Mouse (Mus musculus) lung, postnatal 36 days (tissue): ENCODE data around the gene Sema4g.
"Not testable (repeated sequence)": the region's sequence is repeated elsewhere in the genome, so short reads cannot be mapped to it uniquely, and the experiment has no call there.

Experiments
- DNase-seq: peaks from one replicate; pipeline ENCODE4 v3.0.0; 2022; ENCODE audit warnings: mixed read lengths

Gene Sema4g

DNA sequence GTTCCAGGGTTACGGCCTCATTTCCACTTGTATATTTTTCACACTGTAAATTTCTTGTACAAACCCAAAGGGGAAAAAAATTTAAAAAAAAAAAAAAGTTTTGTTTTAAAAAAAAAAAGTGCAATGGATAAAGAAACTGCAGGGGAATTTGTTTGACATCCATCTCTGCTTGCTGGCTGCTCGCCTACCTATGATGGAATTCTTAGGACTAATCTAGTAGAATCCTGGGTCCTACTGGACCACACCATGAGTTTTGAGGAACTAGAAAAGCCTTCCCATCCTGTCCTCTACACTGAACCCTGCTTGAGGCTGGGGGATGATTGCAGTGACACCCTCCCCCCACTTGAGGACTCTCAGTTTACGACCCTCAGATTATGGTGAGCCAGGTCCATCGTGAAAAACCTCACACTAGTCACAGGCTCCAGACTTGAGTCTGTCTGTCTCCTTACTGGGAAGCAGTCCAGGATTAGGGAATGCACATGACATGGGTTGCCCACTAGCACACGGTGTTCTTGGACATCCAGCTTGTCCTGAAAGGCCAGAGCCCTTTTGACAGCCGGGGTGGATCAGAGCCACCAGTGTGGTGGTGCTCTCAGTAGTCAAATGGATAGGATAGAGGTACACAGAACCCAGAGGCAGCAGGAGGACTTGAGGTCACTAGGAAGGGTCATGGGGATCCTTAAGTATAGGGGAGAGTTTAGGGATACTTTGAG is 38.2 kb downstream of the Sema4g start:
- no peak for DNase-seq

DNA sequence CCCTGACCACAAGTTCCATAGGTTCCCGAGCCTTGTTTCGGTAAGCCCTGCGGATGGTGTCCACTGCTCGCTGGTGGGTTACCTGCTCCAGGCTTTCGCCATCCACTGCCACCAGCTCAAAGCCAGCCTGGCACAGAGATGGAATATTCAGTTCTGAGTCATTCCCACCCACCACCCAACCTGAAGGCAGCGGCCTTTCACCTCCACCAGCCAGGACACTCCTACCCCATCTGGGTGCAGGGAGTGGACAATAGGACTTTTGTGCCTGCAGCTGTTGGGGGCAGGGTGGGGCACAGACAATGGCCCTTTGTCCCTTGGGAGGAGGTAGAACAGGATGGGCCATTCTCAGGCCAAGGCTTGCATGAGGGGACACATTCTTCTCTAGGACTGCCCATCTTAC is 38.9 kb downstream of the Sema4g start:
- DNase-seq = no peak

DNA sequence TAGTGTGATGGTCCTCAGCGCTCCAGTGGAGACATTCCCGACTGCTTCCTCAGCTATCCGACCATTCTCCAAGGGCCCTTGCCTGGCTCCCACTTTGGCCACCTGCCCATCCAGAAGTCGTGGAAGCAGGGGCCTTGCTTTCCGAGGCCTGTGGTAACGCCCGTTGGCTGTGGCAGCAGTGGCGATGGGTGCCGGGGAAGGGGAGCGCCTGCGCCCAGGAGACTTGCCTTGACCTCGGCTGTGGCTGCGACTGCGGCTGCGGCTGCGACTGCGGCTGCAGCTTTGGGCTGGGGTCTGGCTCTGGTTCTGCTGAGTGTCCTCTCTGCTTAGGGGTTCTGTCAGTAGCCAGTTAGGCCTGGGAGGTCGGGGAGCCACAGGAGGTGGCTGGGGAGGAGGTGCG is 39.8 kb downstream of the Sema4g start:
- no peak for DNase-seq

DNA sequence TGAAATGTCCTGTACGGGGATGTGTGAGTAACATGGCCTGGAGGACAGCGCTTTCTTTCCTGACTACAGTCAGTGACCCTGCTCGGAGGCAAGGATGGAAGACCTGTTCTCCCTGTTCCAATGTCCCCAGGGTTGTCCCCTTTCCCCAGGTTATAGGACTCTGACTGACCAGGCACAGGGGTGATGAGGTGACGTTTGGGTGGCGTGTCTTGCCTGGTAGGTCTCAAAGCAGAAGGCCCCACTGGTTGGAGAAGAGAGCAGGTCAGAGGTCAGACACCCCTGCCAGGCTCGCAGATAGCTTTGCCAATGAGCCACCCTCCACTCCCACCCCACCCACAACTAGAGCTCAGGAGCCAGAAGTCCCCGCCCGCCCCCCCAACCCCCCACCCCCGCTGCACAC is 40.7 kb downstream of the Sema4g start:
- DNase-seq = no peak

DNA sequence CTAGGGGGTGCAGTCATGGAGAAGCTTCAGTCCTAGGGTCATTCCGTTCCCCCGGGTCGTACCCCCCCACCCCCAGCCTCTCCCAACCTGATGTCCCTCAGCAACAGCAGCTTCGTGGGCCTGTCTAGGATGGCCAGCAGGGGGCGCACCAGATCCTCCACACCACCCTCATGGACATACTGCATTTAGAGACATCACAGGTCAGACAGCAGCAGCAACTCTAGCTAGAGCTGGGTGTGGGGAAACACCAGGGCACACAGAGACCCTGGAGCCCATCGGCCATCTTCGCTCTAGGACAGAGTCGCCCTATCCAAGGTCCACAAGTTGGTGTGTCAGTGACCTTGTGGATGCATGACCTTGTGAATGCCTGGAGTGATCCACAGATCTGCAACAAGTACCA is 41.2 kb downstream of the Sema4g start:
- DNase-seq = peak; percentile 80

DNA sequence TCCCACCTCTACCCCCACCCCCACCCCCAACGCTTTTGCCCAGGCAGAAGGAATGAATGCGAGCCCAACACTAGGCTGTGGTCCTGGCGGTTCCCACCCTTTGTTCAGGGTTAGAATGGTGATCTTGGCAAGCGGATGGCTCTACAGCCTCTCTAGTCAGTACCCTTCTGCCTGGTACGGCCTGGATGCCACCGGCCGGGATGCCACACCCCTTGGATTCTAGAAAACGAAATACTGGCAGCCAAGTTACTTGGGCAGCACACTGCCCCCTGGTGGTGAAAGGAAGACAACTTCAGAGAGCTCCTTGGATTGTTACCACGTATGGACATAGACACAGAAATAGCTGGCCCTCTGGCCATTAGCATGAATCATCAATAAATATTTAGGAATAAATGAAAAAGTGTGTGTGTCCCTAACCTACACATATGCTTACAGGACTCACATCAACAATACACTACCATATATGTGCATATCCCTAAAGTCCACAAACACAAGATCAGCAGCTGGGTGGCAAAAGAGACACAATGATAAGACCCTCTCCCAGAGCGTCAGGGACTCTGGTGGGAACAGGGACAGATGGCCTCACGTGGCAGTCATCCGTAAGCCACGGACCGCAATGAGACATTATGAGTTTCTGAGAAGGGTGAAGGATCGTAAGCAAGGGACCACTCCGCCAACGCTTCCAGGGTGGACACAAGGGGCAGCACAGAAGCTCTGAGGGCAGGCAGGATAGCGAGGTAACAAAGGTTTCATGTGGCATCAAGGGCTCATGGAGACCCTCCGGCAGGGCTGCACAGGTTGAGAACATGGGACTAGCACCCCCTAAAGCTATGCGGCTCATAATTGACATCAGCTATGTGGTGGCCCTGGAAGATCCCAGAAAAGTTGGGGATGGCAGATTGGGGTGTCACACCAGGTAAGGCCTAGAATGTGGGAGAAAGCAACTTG is 42.1 kb downstream of the Sema4g start:
- DNase-seq = peak; percentile 93

DNA sequence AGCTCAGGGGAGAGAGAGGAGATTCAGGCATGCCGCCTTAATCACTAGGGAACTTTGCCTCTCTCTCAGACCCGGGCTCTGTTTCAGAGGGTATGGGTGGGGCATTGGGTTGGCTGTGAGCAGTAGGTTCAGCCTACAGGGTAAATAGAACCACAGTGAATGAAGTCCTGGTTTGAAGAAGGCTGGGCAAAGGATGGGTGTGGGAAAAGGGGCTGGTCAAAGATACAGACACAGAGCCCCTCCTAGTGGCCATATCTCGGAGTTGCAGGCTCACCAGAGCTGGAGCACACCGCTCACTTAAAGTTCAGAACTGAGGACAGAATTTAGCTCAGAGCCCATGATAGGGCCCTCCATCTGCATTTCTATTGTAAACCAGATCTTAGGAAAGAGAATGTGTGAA is 42.9 kb downstream of the Sema4g start:
- DNase-seq = peak; percentile 91

DNA sequence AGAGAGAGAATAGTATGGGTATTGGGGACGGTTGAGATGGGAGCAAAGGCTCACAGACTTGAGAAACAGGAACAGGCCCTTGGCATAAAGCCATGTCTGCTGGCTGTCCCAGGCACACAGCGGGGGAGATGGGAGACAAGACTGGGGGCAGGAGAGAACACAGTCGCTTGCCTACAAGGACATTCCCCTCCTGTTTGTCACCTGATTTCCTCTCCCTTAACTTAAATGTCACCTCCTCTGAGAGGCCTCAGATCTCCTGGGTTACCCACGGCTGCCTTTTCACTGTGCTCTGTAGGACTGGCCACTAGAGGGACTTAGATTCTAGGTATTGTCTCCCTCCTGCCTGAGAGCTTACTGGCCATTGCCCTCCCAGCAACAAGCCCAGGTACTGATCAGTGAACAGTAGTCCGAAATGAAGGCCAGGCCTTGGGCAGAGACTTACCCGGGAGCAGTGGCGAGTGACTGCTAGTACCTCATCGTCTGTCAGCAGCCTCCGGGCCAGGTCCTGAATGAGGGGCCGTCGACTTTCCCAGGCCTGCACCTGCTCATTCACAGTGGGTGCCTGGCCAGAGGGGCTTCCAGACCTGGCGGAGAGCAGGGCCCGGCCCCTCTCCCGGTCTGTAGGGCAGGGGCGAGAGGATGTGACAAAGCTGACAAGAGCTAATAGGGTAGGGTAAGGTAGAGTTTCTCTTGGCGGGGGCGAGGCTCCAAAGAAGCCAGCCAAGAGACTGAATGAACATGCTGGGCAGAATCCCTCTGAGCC is 43.9 kb downstream of the Sema4g start:
- DNase-seq = no peak

DNA sequence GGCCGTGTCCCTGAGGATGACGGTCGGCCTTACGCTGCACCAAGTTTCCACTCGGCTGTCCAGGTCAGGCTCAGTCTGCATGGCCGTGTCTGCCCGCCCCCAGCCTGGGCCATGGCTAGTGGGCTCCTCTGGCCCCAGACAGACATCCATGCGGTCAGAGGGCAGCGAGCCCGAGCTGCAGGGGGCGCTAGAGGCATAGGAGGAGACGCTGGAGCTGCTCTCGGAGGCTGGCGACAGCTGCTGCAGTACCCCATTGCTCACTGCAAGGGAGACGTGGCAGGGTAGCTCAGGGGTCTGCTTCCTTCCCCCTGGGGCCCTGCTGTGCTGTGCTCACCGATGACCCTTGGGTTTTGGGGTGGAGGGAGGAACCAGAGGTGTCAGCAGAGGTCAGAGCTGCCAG is 48.0 kb downstream of the Sema4g start:
- peak; percentile 78 for DNase-seq

DNA sequence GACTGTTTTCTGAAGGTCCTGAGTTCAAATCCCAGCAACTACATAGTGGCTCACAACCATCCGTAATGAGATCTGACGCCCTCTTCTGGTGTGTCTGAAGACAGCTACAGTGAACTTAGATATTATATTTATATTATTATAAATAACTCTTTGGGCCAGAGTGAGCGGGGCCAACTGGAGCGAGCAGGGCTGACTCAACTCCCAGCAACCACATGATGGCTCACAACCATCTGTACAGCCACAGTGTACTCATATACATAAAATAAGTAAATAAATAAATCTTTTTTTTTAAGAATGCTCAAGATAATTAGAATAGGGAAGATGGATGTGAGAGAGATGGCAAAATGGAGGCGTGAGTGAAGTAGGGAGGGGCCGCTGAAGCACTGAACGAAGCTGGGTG is 49.3 kb downstream of the Sema4g start:
- DNase-seq = not testable (repeated sequence)

DNA sequence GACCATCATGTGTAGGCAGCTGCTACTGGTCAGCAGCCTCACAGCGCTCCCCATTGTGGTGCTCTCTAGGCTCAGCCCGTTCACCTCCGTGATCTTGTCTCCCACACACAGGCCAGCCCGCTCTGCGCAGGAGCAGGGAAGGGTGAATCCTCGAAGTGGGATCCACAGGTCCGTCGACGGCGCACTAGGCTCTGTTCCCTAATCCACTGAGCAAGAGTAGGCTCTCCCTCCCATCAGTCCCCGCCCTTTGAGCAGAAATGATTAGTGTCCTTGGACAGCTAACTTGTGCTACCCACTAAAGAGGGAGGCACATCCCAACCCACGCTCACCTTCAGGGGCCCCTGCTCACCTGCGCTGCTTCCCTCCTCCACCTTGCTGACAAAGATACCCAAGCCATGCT is 51.3 kb downstream of the Sema4g start:
- no peak for DNase-seq

DNA sequence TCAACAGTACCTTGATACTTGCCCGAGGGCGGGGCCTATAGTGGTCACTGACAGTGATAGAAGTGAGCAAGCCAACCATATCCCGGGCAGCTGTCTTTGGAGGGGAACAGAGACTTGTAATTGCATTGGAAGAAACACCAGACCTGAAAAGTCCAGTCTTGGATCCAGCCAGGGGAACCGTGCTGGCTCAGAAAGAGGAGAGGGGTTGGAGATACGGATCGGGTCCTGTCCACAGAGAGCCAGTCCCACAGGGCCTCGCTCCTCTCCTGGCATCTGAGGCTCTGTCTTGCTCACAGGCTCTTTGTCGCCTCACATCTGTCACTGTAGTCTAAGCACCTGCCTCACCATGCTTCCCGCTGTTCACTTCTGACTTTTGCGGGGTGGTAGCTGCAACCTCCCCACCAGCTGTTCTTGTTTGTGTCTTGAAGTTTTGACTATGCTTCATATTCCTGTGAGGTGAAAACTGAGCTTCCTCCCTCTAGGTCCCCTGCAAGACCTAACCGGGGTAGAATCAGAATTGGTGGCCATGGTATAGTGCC is 55.6 kb downstream of the Sema4g start:
- DNase-seq = no peak

DNA sequence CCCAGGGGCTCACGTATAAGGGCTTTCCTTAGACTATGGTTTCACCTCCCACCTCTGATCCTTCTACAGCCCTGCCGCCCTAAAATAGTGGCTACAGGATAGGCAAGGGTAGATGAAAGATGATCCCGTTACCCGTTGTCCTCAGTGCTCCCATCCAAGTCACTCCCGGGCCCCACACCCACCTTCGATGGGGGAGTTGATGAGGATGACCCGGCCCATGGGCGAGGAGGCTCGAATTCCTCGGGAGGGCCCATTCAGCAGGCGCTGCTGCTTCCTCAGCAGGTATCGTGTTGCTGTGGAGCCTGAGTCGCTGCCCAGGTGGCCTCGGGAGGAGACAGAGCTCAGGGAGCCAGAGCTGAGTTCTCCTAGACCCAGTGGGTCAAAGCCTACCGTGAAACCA is 56.3 kb downstream of the Sema4g start:
- no peak for DNase-seq

DNA sequence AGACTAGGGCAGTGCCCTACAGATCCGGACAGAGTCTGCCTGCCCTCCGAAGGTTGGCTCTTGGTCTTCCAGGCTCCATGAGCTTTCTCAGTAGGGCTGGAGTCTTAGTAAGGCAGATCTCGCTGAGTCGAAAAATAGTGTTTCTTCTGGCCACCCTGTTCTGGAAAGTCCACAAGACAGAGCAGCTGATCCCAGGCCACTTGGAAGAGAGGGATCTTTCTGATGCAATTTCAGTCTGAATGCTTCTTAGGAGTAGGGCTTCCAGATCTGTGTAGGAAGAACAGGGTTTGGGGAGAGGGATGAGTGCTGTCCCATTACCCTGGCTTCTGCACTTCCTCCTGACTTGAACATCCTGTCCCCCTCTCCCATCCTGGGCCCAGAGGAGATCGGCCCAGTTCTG is 56.8 kb downstream of the Sema4g start, which contains the start of gene Pdzd7:
Pdzd7 (minus strand) TSS at position 67 of the 400 bp plus-strand sequence.
- no peak for DNase-seq

DNA sequence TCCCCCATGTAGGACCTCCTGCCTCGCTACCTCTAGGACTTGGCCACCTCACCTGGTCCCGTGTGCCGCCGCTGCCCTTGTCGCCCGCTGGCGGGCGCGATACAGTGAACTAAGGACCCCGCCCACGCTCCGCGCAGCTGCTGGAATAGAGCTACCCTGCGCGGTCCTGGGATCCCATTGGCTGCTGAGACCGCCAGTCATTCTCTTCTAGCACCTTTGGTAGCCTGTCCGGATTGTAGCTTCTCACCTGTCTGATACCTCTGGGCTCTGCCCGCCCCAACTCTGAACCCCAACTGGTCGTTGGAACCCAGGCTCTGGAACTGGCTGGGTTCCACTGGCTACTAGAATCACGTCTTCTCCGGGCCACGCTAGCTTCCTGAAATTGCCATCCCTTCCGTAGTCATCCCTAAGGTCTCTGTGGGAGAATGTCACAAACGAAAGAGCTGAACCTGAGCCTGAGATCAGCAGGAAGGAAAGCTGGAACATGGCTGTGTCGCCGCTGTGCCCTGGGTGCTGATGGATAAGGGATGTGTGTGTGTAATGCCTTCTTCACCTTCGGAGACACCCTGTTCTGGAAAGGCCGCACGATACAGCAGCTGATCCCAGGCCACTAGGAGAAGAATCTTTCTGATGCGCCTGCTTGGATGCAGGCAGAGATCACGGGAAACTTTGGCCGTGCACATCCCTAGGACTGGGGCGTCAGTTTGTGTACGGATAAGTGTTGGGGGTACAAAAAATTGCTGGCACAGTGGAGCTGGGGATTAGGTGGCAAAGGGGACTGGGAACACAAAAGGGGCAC is 57.8 kb downstream of the Sema4g start:
- DNase-seq = peak; percentile 97

DNA sequence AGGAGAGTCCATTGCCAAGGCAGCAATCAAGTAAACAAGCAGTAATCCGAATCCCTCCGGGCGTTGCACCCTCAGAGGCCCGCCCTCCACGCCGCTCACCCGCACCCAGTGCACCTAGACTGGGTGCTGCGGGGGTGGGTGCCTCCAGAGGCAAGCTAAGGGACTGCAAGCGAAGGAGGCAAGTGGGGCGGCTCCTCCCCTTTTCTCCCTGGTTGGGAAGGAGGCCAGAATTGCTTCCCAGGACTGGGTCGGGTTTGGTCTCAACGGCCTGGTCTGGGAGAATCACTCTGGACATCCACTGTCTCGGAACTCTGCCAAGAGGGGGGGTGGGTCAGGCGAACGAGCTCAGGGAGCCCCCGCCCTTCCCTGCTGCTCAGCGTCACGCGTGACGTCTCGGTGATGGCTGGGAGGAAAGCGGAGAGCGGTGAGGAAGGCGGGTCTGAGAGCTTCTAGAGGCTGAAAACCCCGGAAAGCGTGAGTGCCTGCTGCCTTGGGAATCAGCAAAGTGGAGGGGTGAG is 58.6 kb downstream of the Sema4g start, which contains the start of gene Sfxn3:
Sfxn3 (plus strand) TSS at position 87 of the 518 bp plus-strand sequence.
- peak; percentile 98 for DNase-seq

DNA sequence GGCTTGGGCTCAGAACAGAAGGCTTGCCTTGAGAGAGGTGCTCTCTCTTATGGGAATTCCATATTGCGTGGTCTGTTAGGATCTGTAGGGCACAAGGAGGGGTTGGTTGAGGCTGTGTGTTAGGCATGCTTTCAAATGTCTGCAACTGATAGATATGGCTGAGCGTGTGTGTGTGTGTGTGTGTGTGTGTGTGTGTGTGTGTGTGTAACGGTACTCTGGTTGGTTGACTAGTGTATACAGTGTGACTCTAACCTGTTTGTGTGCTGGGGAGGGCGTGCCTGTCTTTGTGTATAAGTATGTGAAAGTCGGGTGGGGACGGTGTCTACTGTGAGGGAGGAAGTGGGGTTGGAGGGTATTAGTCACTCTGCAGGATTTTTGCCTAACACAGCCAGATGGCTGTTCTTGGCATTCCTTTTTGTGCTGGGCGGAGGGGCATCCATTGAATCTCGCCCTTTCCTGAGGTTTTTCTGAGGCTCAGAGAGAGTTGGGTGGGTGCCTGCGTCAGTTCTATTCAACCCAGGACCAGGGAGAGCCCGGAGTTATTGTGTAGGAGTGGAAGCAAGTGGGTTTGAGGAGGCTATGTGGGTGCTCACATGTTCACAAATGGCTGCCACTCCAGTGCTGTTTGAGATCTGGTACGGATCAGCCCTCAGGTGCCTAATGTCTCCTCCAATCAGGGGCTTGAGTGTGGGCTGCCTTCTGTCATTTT is 59.2 kb downstream of the Sema4g start:
- peak; percentile 91 for DNase-seq

DNA sequence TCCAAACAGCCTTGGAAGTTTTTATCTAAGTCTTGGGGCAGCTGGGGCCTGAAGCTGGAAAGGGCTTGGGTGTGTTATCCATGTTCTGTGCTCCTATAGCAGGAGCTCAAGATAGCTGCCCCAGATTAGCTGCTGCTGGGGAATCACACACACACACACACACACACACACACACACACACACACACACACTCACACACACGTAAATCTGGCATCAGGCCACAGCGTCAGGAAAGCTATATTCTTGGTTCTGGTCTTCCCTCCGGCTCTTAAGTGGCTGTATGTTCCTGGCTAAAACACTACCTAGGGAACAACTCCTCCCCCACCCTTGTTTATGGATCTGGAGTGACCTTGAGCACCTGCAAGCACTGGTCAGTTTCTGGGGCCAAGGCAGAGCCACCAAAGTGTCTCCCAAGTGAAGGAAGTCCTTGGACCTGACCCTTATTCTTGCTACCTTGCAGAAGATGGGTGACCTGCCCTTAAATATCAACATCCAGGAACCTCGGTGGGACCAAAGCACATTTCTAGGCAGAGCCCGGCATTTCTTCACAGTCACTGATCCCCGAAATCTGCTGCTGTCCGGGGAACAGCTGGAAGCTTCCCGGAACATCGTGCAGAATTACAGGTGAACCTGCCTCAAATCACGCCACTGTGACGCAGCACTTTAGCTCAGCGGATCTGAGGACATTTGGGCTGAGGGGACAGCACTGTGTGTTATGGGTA is 59.9 kb downstream of the Sema4g start:
- DNase-seq = no peak

DNA sequence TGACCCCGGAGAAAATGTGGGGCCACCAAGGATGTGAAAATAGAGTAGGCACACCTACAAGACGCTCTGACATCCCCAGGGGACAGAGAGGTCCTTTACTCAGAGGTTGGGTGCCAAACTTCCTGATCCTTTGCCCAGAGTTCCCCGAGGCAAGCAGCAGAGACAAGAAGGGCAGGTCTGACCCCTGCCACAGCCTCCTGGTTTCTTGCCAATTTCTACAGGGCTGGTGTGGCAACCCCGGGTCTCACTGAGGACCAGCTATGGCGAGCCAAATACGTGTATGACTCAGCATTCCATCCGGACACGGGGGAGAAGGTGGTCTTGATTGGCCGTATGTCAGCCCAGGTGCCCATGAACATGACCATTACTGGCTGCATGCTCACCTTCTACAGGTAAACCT is 60.6 kb downstream of the Sema4g start:
- no peak for DNase-seq
